Mouse (Mus musculus): ENCODE measurements around the gene Gfra1. TPM values are rescaled to one million over a fixed set of nuclear protein-coding genes. Genes with fewer than 3 reads are reported as not detected.

Gene Gfra1
- polyA plus RNA-seq, 1 experiment, result 68.1 TPM

- no peak for DNase-seq (ENCODE audit: low read depth)
These were observed 62.6 kb downstream of the Gfra1 start for GRCm38 (mm10) chr19:58393121-58393520.

- DNase-seq (ENCODE audit: low read depth), result no peak
These were observed 63.9 kb downstream of the Gfra1 start for GRCm38 (mm10) chr19:58391796-58392195.

GRCm38 (mm10) chr19:58389466-58389865 lies 66.2 kb downstream of the Gfra1 start:
- DNase-seq (ENCODE audit: low read depth), result no peak

- no peak for DNase-seq (ENCODE audit: low read depth)
These were observed 66.8 kb downstream of the Gfra1 start for GRCm38 (mm10) chr19:58388851-58389447.

GRCm38 (mm10) chr19:58383273-58383672 lies 72.4 kb downstream of the Gfra1 start:
- DNase-seq (ENCODE audit: low read depth), result no peak

GRCm38 (mm10) chr19:58382535-58382934 lies 73.2 kb downstream of the Gfra1 start:
- no peak for DNase-seq (ENCODE audit: low read depth)

- no peak for DNase-seq (ENCODE audit: low read depth)
These were observed 77.7 kb downstream of the Gfra1 start for GRCm38 (mm10) chr19:58377969-58378368.

- DNase-seq (ENCODE audit: low read depth), result no peak
These were observed 79.0 kb downstream of the Gfra1 start for GRCm38 (mm10) chr19:58376675-58377102.

GRCm38 (mm10) chr19:58374648-58375047 lies 81.1 kb downstream of the Gfra1 start:
- no peak for DNase-seq (ENCODE audit: low read depth)

GRCm38 (mm10) chr19:58374155-58374554 lies 81.6 kb downstream of the Gfra1 start:
- DNase-seq (ENCODE audit: low read depth), result no peak

GRCm38 (mm10) chr19:58368513-58368912 lies 87.2 kb downstream of the Gfra1 start:
- no peak for DNase-seq (ENCODE audit: low read depth)

GRCm38 (mm10) chr19:58364688-58365087 lies 91.0 kb downstream of the Gfra1 start:
- DNase-seq (ENCODE audit: low read depth), result no peak

- DNase-seq (ENCODE audit: low read depth), result no peak
These were observed 94.7 kb downstream of the Gfra1 start for GRCm38 (mm10) chr19:58360982-58361381.

GRCm38 (mm10) chr19:58358063-58358462 lies 97.6 kb downstream of the Gfra1 start:
- no peak for DNase-seq (ENCODE audit: low read depth)

- no peak for DNase-seq (ENCODE audit: low read depth)
These were observed 101.8 kb downstream of the Gfra1 start for GRCm38 (mm10) chr19:58353953-58354352.

GRCm38 (mm10) chr19:58353260-58353870 lies 102.3 kb downstream of the Gfra1 start:
- DNase-seq (ENCODE audit: low read depth), result no peak

GRCm38 (mm10) chr19:58349890-58350408 lies 105.8 kb downstream of the Gfra1 start:
- DNase-seq (ENCODE audit: low read depth), result no peak

GRCm38 (mm10) chr19:58345137-58345536 lies 110.6 kb downstream of the Gfra1 start:
- no peak for DNase-seq (ENCODE audit: low read depth)

GRCm38 (mm10) chr19:58341351-58341750 lies 114.4 kb downstream of the Gfra1 start:
- DNase-seq (ENCODE audit: low read depth), result no peak

- DNase-seq (ENCODE audit: low read depth), result no peak
These were observed 115.5 kb downstream of the Gfra1 start for GRCm38 (mm10) chr19:58340221-58340620.

GRCm38 (mm10) chr19:58336802-58337201 lies 118.9 kb downstream of the Gfra1 start:
- DNase-seq (ENCODE audit: low read depth), result no peak

- no peak for DNase-seq (ENCODE audit: low read depth)
These were observed 119.9 kb downstream of the Gfra1 start for GRCm38 (mm10) chr19:58335585-58336530.
